Mouse (Mus musculus): ENCODE measurements around the gene Sirt1. TPM values are rescaled to one million over a fixed set of nuclear protein-coding genes. Genes with fewer than 3 reads are reported as not detected.

The Sirt1 gene
- polyA plus RNA-seq (2016; fragmentation: Nextera tagmentation; extraction: Ambion mirVana), result 4.9 and 6.7 TPM in 2 replicates

GRCm38 (mm10) chr10:63381498-63382280 lies at the start of gene Sirt1:
Gene Sirt1 (minus strand): TSS chr10:63381704.
- peak; percentile 15 for DNase-seq (ENCODE audit: low spot score)
- peak within 1 kb of the TSS; percentile 78 for H3K27ac ChIP-seq
- 7% methylated on average over 24 of the region's 24 CpGs for WGBS

GRCm38 (mm10) chr10:63429785-63430305 lies 48.3 kb upstream of the Sirt1 start, which contains the start of gene Ctnna3:
Gene Ctnna3 (plus strand): TSS chr10:63430098.
- WGBS, result under 1% methylated on average over 55 of the region's 55 CpGs
- DNase-seq (ENCODE audit: low spot score), result peak; percentile 91
- H3K36me3 ChIP-seq, result no peaks in the 10 kb centered on the region
- peak within 1 kb of the TSS; percentile 93 for H3K27ac ChIP-seq
- H3K9me3 ChIP-seq, result no peaks in the 10 kb centered on the region
- H3K27me3 ChIP-seq (ENCODE audit: insufficient read depth, poor library complexity, severe bottlenecking), result no peaks in the 10 kb centered on the region
- H3K4me3 ChIP-seq, result peak within 1 kb of the TSS; percentile 78
- H3K4me1 ChIP-seq (replicated peaks), result 0 out of 2 replicates have a peak, but pooled peaks cover 9% of the 10 kb centered on the region

More at GRCm38 (mm10) chr10:63381498-63382280, at the start of gene Sirt1:
- peak within 1 kb of the TSS; percentile 64 for H3K4me3 ChIP-seq
- H3K9me3 ChIP-seq, result no peaks in the 10 kb centered on the region
- no peaks in the 10 kb centered on the region for H3K36me3 ChIP-seq
- H3K4me1 ChIP-seq (replicated peaks), result peaks cover 8% of the 10 kb centered on the region
- peaks cover 12% of the 10 kb centered on the region for H3K27me3 ChIP-seq (ENCODE audit: insufficient read depth, poor library complexity, severe bottlenecking)

- peak overlapping the region; percentile 78 for H3K4me3 ChIP-seq
- 0 out of 2 replicates have a peak, but pooled peaks cover 9% of the 10 kb centered on the region for H3K4me1 ChIP-seq (replicated peaks)
- no peaks in the 10 kb centered on the region for H3K9me3 ChIP-seq
- H3K27ac ChIP-seq, result peak overlapping the region; percentile 93
- H3K27me3 ChIP-seq (ENCODE audit: insufficient read depth, poor library complexity, severe bottlenecking), result no peaks in the 10 kb centered on the region
- DNase-seq (ENCODE audit: low spot score), result peak; percentile 100
- no peaks in the 10 kb centered on the region for H3K36me3 ChIP-seq
- WGBS, result under 1% methylated on average over 34 of the region's 34 CpGs
Observed at GRCm38 (mm10) chr10:63429380-63429779, 47.9 kb upstream of the Sirt1 start.

GRCm38 (mm10) chr10:63429023-63429340 lies 47.5 kb upstream of the Sirt1 start:
- DNase-seq (ENCODE audit: low spot score), result no peak
- 0 out of 2 replicates have a peak, but pooled peaks cover 9% of the 10 kb centered on the region for H3K4me1 ChIP-seq (replicated peaks)
- WGBS, result 6% methylated on average over 11 of the region's 11 CpGs
- no peaks in the 10 kb centered on the region for H3K36me3 ChIP-seq
- peak overlapping the region; percentile 78 for H3K4me3 ChIP-seq
- H3K27ac ChIP-seq, result peak overlapping the region; percentile 68; the same call in 1 of the 2 replicates
- no peaks in the 10 kb centered on the region for H3K9me3 ChIP-seq
- no peaks in the 10 kb centered on the region for H3K27me3 ChIP-seq (ENCODE audit: insufficient read depth, poor library complexity, severe bottlenecking)

GRCm38 (mm10) chr10:63428243-63429022 lies 46.9 kb upstream of the Sirt1 start:
- Histone ChIP-seq H3K4me3 (peak overlapping the region; percentile 78), H3K4me1 (replicated peaks) (0 out of 2 replicates have a peak, but pooled peaks cover 9% of the 10 kb centered on the region), H3K36me3 (no peaks in the 10 kb centered on the region), H3K27ac (peak overlapping the region; percentile 68; the same call in 1 of the 2 replicates), H3K27me3 (ENCODE audit: insufficient read depth, poor library complexity, severe bottlenecking) (no peaks in the 10 kb centered on the region), H3K9me3 (no peaks in the 10 kb centered on the region)
- 28% methylated on average over 19 of the region's 19 CpGs for WGBS
- peak; percentile 59 for DNase-seq (ENCODE audit: low spot score)

GRCm38 (mm10) chr10:63427146-63427545 lies 45.6 kb upstream of the Sirt1 start:
- Histone ChIP-seq H3K36me3 (no peaks in the 10 kb centered on the region), H3K9me3 (no peaks in the 10 kb centered on the region), H3K4me3 (no peak overlapping the region), H3K27ac (no peak overlapping the region), H3K4me1 (replicated peaks) (0 out of 2 replicates have a peak, but pooled peaks cover 9% of the 10 kb centered on the region), H3K27me3 (ENCODE audit: insufficient read depth, poor library complexity, severe bottlenecking) (no peaks in the 10 kb centered on the region)
- 79% methylated on average over 8 of the region's 8 CpGs for WGBS
- no peak for DNase-seq (ENCODE audit: low spot score)

GRCm38 (mm10) chr10:63424475-63424814 lies 42.9 kb upstream of the Sirt1 start:
- Histone ChIP-seq H3K36me3 (no peaks in the 10 kb centered on the region), H3K4me1 (replicated peaks) (0 out of 2 replicates have a peak, but pooled peaks cover 9% of the 10 kb centered on the region), H3K27ac (no peak overlapping the region), H3K27me3 (ENCODE audit: insufficient read depth, poor library complexity, severe bottlenecking) (no peaks in the 10 kb centered on the region), H3K9me3 (no peaks in the 10 kb centered on the region), H3K4me3 (no peak overlapping the region)
- no peak for DNase-seq (ENCODE audit: low spot score)

- Histone ChIP-seq H3K9me3 (no peaks in the 10 kb centered on the region), H3K4me3 (no peak overlapping the region), H3K4me1 (replicated peaks) (0 out of 2 replicates have a peak, but pooled peaks cover 9% of the 10 kb centered on the region), H3K36me3 (no peaks in the 10 kb centered on the region), H3K27ac (no peak overlapping the region), H3K27me3 (ENCODE audit: insufficient read depth, poor library complexity, severe bottlenecking) (no peaks in the 10 kb centered on the region)
- 86% methylated on average over 9 of the region's 9 CpGs for WGBS
- no peak for DNase-seq (ENCODE audit: low spot score)
Observed at GRCm38 (mm10) chr10:63423591-63424474, 42.3 kb upstream of the Sirt1 start.

GRCm38 (mm10) chr10:63422736-63422992 lies 41.2 kb upstream of the Sirt1 start:
- DNase-seq (ENCODE audit: low spot score), result no peak
- Histone ChIP-seq H3K36me3 (no peaks in the 10 kb centered on the region), H3K4me3 (no peak overlapping the region), H3K4me1 (replicated peaks) (0 out of 2 replicates have a peak, but pooled peaks cover 4% of the 10 kb centered on the region), H3K27ac (no peak overlapping the region), H3K9me3 (no peaks in the 10 kb centered on the region), H3K27me3 (ENCODE audit: insufficient read depth, poor library complexity, severe bottlenecking) (no peaks in the 10 kb centered on the region)
- 87% methylated on average over 5 of the region's 5 CpGs for whole genome bisulfite sequencing

GRCm38 (mm10) chr10:63421739-63422735 lies 40.5 kb upstream of the Sirt1 start, which contains the start of gene Gm7075:
Gene Gm7075 (minus strand): TSS chr10:63421789.
- Histone ChIP-seq H3K36me3 (no peaks in the 10 kb centered on the region), H3K27me3 (ENCODE audit: insufficient read depth, poor library complexity, severe bottlenecking) (no peaks in the 10 kb centered on the region), H3K4me1 (replicated peaks) (0 out of 2 replicates have a peak, but pooled peaks cover 3% of the 10 kb centered on the region), H3K9me3 (no peaks in the 10 kb centered on the region), H3K4me3 (no peak within 1 kb of the TSS), H3K27ac (no peak within 1 kb of the TSS)
- 88% methylated on average over 18 of the region's 18 CpGs for WGBS
- DNase-seq (ENCODE audit: low spot score), result peak; percentile 48

GRCm38 (mm10) chr10:63417061-63417460 lies 35.6 kb upstream of the Sirt1 start:
- no peaks in the 10 kb centered on the region for H3K4me1 ChIP-seq (replicated peaks)
- no peaks in the 10 kb centered on the region for H3K9me3 ChIP-seq
- no peak for DNase-seq (ENCODE audit: low spot score)
- no peaks in the 10 kb centered on the region for H3K36me3 ChIP-seq
- 70% methylated on average over 5 of the region's 5 CpGs for WGBS
- H3K4me3 ChIP-seq, result no peak overlapping the region
- H3K27ac ChIP-seq, result no peak overlapping the region
- no peaks in the 10 kb centered on the region for H3K27me3 ChIP-seq (ENCODE audit: insufficient read depth, poor library complexity, severe bottlenecking)

Data from hindbrain, embryonic 10.5 days (tissue).